Mouse (Mus musculus) kidney, adult 2 months (tissue): Measurements from ENCODE around the gene Ppp1r3f.

Experiments used
- CTCF ChIP-seq: fragments of 200-500 bp; conservative IDR thresholded peaks from 2 replicates; pipeline ENCODE4 v1.5.1; 2011; ENCODE audit warnings: low read depth, mild to moderate bottlenecking, control low read depth, low read length, moderate library complexity, mixed read lengths; ENCODE audit not compliant: insufficient read depth, insufficient read length
- POLR2A ChIP-seq: fragments of 200-500 bp; IDR thresholded peaks from one replicate; pipeline ENCODE4 v1.6.1; 2011; ENCODE audit warnings: low read depth, low read length, control low read depth

GRCm38 (mm10) chrX:7610536-7611258 lies 36.6 kb upstream of the Ppp1r3f start:
- TF ChIP-seq CTCF (no peak), POLR2A (no peak)
